In the genomic region with DNA sequence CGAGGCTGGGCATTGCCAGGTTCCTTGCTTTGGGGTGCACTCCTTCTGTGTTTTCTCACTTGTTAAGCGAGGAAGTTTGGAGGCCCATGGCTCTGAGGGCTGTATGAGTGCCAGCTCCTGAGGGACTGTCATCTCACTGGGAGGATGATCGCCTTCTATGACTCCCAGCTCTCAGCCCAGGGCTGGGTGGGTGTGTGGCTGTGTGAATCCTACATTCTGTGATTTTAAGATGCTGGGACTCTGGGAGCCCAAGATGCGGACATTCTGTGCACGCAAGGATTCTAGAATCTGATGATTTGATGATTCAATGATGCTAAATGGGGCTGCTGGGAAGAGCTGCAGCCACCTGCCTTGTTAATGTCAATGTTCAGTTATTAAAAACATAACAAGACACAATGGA, we compare ENCODE assay signal across 19 mouse cellular contexts. TPM values are rescaled to one million over a fixed set of nuclear protein-coding genes. Genes with fewer than 3 reads are reported as not detected.
DNase-seq lines count a peak whose midpoint lies in the region; ATAC-seq and TF ChIP-seq lines count a peak whose summit lies in the region.
"Had no signal": no experiment of that assay in that cellular context is flagged by ENCODE, and none has a peak within 500 bp of the region (broad histone marks: within the 10 kb centered on the region; RNA-seq: fewer than 3 reads in every experiment).

No protein-coding gene starts in this region.

- H3K9ac ChIP-seq in kidney, postnatal 0 days (ENCODE audit: low read depth, low read length), result no peak overlapping the region
- no peak overlapping the region for H3K9ac ChIP-seq in stomach, embryonic 15.5 days
- H3K9ac ChIP-seq: embryonic facial prominence, embryonic 12.5 days; heart, embryonic 13.5 days had no signal

- H3K9me3 ChIP-seq in kidney, postnatal 0 days (replicated peaks; ENCODE audit: low read length), result no peaks in the 10 kb centered on the region
- H3K9me3 ChIP-seq in stomach, embryonic 15.5 days, result no peaks in the 10 kb centered on the region
- H3K9me3 ChIP-seq: embryonic facial prominence, embryonic 12.5 days; G1E; heart, embryonic 13.5 days had no signal

- H3K27me3 ChIP-seq in kidney, postnatal 0 days (ENCODE audit: insufficient read depth, low read length), result peaks cover 2% of the 10 kb centered on the region; the same call in 1 of the 2 replicates
- H3K27me3 ChIP-seq in stomach, embryonic 15.5 days (replicated peaks), result peaks cover 8% of the 10 kb centered on the region

- 72% methylated on average over 5 of the region's 5 CpGs for WGBS in kidney, postnatal 0 days
- 69% methylated on average over 5 of the region's 5 CpGs for WGBS in stomach, embryonic 15.5 days

- DNase-seq in gastrocnemius, adult 2 months, result no peak
- DNase-seq in gastrocnemius, adult 18-20 months (ENCODE audit: low spot score), result no peak
- DNase-seq in kidney, postnatal 0 days (ENCODE audit: low spot score), result no peak
- no peak for DNase-seq in kidney, postnatal 25 days
- peak; percentile 82 for DNase-seq in right cerebral cortex, adult 18-20 months
- no peak for DNase-seq in right cerebral cortex, postnatal 4 days
- DNase-seq in ovary, postnatal 10 days (ENCODE audit: low spot score), result no peak
- DNase-seq: cerebellum, postnatal 36 days; gastrocnemius, postnatal 14 days; kidney, adult 8-10 months; midbrain, embryonic 14.5 days had no signal

- intact Hi-C loops in gastrocnemius, adult 2 months (cut with DNase I), result no loop called here

- peak overlapping the region; percentile 85 for H3K27ac ChIP-seq in gastrocnemius, adult 2 months
- H3K27ac ChIP-seq in kidney, postnatal 0 days, result peak overlapping the region; percentile 36; the same call in 1 of the 2 replicates
- H3K27ac ChIP-seq in stomach, embryonic 15.5 days, result 0 out of 2 replicates have a peak overlapping the region, but pooled peaks have one; percentile 1
- H3K27ac ChIP-seq: embryonic facial prominence, embryonic 12.5 days; heart, embryonic 13.5 days had no signal

- no peak for TF ChIP-seq CTCF in gastrocnemius, adult 2 months (IDR thresholded peaks at IDR 0.05)
- TF ChIP-seq CTCF in kidney, postnatal 0 days (IDR thresholded peaks at IDR 0.05; ENCODE audit: low read depth), result no peak

- no peaks in the 10 kb centered on the region for H3K36me3 ChIP-seq in kidney, postnatal 0 days (ENCODE audit: insufficient read depth, low read length)
- H3K36me3 ChIP-seq in stomach, embryonic 15.5 days, result no peaks in the 10 kb centered on the region
- H3K36me3 ChIP-seq: embryonic facial prominence, embryonic 12.5 days; G1E; heart, embryonic 13.5 days had no signal

- no peak overlapping the region for H3K4me2 ChIP-seq in kidney, postnatal 0 days (ENCODE audit: low read length)
- no peak overlapping the region for H3K4me2 ChIP-seq in stomach, embryonic 15.5 days
- H3K4me2 ChIP-seq: embryonic facial prominence, embryonic 12.5 days; heart, embryonic 13.5 days had no signal

- ATAC-seq in kidney, postnatal 0 days (replicated peaks; ENCODE audit: low FRiP score, low read depth), result no peak
- ATAC-seq in stomach, embryonic 15.5 days (ENCODE audit: insufficient read depth, low FRiP score, low read depth), result no peak
- ATAC-seq: hindbrain, embryonic 16.5 days had no signal

- H3K4me1 ChIP-seq in kidney, postnatal 0 days (replicated peaks; ENCODE audit: insufficient read depth, low read length), result peaks cover 8% of the 10 kb centered on the region
- peaks cover 9% of the 10 kb centered on the region; the same call in 1 of the 2 replicates for H3K4me1 ChIP-seq in stomach, embryonic 15.5 days

- H3K4me3 ChIP-seq in gastrocnemius, adult 2 months, result peak overlapping the region; percentile 69
- no peak overlapping the region for H3K4me3 ChIP-seq in kidney, postnatal 0 days (replicated peaks; ENCODE audit: low read depth, low read length)
- no peak overlapping the region for H3K4me3 ChIP-seq in stomach, embryonic 15.5 days (replicated peaks)
- H3K4me3 ChIP-seq: embryonic facial prominence, embryonic 12.5 days; heart, embryonic 13.5 days had no signal

RNA-seq across cellular contexts. Expression of gene Pde2a, which starts 35.8 kb away (rescaled TPM):
- total RNA-seq in gastrocnemius, adult 2 months (2021), result 10 to 100 TPM; 21.2 to 28.5 TPM
- total RNA-seq in gastrocnemius, adult 18-20 months (2021), result 10 to 100 TPM; 21.0 to 23.0 TPM
- polyA plus RNA-seq in kidney, postnatal 0 days (2015; fragmentation: Nextera tagmentation; extraction: Ambion mirVana), result 21.0 and 22.1 TPM in 2 replicates
- 9.1 and 15.9 TPM in 2 replicates for polyA plus RNA-seq in stomach, embryonic 15.5 days (2015; fragmentation: Nextera tagmentation; extraction: Ambion mirVana)
- polyA plus RNA-seq: G1E had no signal

RNA-seq across cellular contexts. Expression of gene Gm45837, which starts 46.6 kb away (rescaled TPM):
- total RNA-seq in gastrocnemius, adult 2 months (2021), result not detected
- total RNA-seq in gastrocnemius, adult 18-20 months (2021), result not detected
- polyA plus RNA-seq in kidney, postnatal 0 days (2015; fragmentation: Nextera tagmentation; extraction: Ambion mirVana), result 4.5 and 5.3 TPM in 2 replicates
- 3.6 and 8.0 TPM in 2 replicates for polyA plus RNA-seq in stomach, embryonic 15.5 days (2015; fragmentation: Nextera tagmentation; extraction: Ambion mirVana)
- total RNA-seq: adrenal gland, postnatal 14 days; G1E had no signal
- polyA plus RNA-seq: C2C12; embryonic facial prominence, embryonic 12.5 days; heart, embryonic 13.5 days; midbrain, embryonic 14.5 days; thymus, postnatal 0 days had no signal

Comparison
In these comparisons a context has a peak if more than half of its experiments do, and no peak if none do; other contexts are left out.
1. H3K27ac ChIP-seq: peak in every context shown above with its lines; median percentile 85 in gastrocnemius, adult 2 months; 36 in kidney, postnatal 0 days; 1 in stomach, embryonic 15.5 days.